Mouse (Mus musculus): ENCODE results near the gene Abhd14b.

DNA sequence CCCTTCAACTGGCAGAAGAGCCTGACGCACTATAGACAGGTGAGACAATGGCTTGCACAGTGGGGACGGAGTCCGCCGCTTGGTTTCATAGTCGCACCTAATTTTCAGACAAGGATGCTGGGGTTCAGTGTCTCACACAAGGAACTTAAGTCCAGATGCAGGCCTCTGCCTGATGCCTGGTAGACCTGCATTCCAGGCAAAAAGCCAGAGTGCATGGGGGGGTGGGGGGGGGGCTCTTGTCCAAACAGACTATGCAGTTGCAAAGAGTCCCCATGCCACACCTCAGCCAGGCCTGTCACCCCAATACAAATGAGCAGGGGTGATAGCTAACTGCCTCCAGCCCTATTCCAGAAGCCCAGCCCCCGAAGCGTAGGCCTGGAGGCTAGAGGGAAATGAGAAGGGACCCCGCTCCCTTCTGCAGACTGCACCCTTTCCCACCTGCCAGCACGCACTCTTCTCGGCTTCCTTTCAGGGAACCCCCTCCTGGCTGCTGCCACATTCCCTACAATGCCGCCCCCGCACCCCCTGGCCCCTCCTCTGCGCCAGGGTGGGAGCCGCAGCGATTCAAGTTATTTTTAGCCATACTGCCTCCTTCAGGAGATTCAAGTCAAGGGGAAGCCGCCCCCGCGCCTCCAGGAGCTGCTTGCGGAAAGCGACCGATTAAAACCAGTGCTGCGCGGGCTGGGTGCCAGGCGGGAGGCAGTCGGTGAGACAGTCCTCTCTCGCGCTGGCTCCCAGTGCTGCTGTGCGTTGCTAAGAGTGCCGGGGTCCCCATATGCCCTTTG lies 29.2 kb upstream of the Abhd14b start:
- TF ChIP-seq CTCF (IDR thresholded peaks at IDR 0.05; ENCODE audit: low read depth, low read length) (no peak), POLR2A (IDR thresholded peaks at IDR 0.05; ENCODE audit: borderline replicate concordance, low read depth, low read length) (no peak)

Data from bone marrow macrophage, adult 2 months (primary cell).